Mouse (Mus musculus) gastrocnemius, adult 2 months (tissue): ENCODE data around the gene Olfr1138. TPM values are rescaled to one million over a fixed set of nuclear protein-coding genes. Genes with fewer than 3 reads are reported as not detected.

Source experiments
- DNase-seq: peaks from one replicate; pipeline ENCODE4 v3.0.0; 2022
- H3K27ac ChIP-seq: fragments of 200-600 bp; 2 replicates; pipeline ENCODE4 v1.8.1; 2022; ENCODE audit warnings: mild to moderate bottlenecking
- H3K4me3 ChIP-seq: fragments of 200-600 bp; 2 replicates; pipeline ENCODE4 v1.8.1; 2022; ENCODE audit warnings: mild to moderate bottlenecking, moderate library complexity
- CTCF ChIP-seq: fragments of 200-600 bp; IDR thresholded peaks from 2 replicates; pipeline ENCODE4 v1.8.1; 2022; ENCODE audit warnings: antibody characterized with exemption, mild to moderate bottlenecking, moderate library complexity
- intact Hi-C: fragments of 180-260 bp; cut with DNase I; formaldehyde crosslinking; loops from one replicate; pipeline ENCODE4 v1.15.1; 2025
- long read RNA-seq, 2 experiments: library from polyadenylated mRNA; stranded (forward); transcript quantifications; one replicate each; pipeline ENCODE4 v2.0.0; 2021
- total RNA-seq, 2 experiments: library from RNA; stranded (reverse); gene quantifications; 2 replicates each; pipeline ENCODE4 v1.2.3; 2021

Olfr1138 gene
- not detected for total RNA-seq
- long read RNA-seq, experiment 1, result 0 reads
- long read RNA-seq, experiment 2, result 0 reads

- intact Hi-C loops, result no loop called here
- no peak within 1 kb of the TSS for H3K4me3 ChIP-seq
- no peak for DNase-seq
- TF ChIP-seq CTCF, result no peak
- no peak within 1 kb of the TSS for H3K27ac ChIP-seq
These were observed at the start of gene Olfr1138 for GRCm38 (mm10) chr2:87739878-87740277. Gene Olfr1138, minus strand, starts transcription at chr2:87739978.

- Histone ChIP-seq H3K4me3 (no peak within 1 kb of the TSS), H3K27ac (no peak within 1 kb of the TSS)
- TF ChIP-seq CTCF, result no peak
- DNase-seq, result no peak
- intact Hi-C loops, result no loop called here
These were observed 39.4 kb upstream of the Olfr1138 start, which contains the start of gene Olfr152 for GRCm38 (mm10) chr2:87779183-87779582. Gene Olfr152, plus strand, starts transcription at chr2:87779483.

GRCm38 (mm10) chr2:87776143-87776542 lies 36.4 kb upstream of the Olfr1138 start:
- Histone ChIP-seq H3K4me3 (no peak overlapping the region), H3K27ac (no peak overlapping the region)
- intact Hi-C loops, result no loop called here
- TF ChIP-seq CTCF, result no peak
- DNase-seq, result no peak

- Histone ChIP-seq H3K27ac (no peak within 1 kb of the TSS), H3K4me3 (no peak within 1 kb of the TSS)
- no peak for DNase-seq
- no peak for TF ChIP-seq CTCF
- intact Hi-C loops, result no loop called here
These were observed 14.1 kb upstream of the Olfr1138 start, which contains the start of gene Olfr1141 for GRCm38 (mm10) chr2:87753891-87754290. Gene Olfr1141, minus strand, starts transcription at chr2:87753991.

- TF ChIP-seq CTCF, result no peak
- no peak for DNase-seq
- H3K4me3 ChIP-seq, result no peak within 1 kb of the TSS
- no peak within 1 kb of the TSS for H3K27ac ChIP-seq
- intact Hi-C loops, result no loop called here
These were observed 3.7 kb upstream of the Olfr1138 start, which contains the start of gene Olfr1140 for GRCm38 (mm10) chr2:87743452-87743851. Gene Olfr1140, plus strand, starts transcription at chr2:87743752.

GRCm38 (mm10) chr2:87713079-87713478 lies 26.7 kb downstream of the Olfr1138 start, which contains the start of gene Olfr1137:
Gene Olfr1137, minus strand, starts transcription at chr2:87713179.
- Histone ChIP-seq H3K4me3 (no peak within 1 kb of the TSS), H3K27ac (no peak within 1 kb of the TSS)
- no peak for DNase-seq
- TF ChIP-seq CTCF, result no peak
- intact Hi-C loops, result no loop called here

GRCm38 (mm10) chr2:87693847-87694246 lies 45.9 kb downstream of the Olfr1138 start, which contains the start of gene Olfr1136:
Gene Olfr1136, minus strand, starts transcription at chr2:87693947.
- no peak for TF ChIP-seq CTCF
- H3K27ac ChIP-seq, result no peak within 1 kb of the TSS
- H3K4me3 ChIP-seq, result no peak within 1 kb of the TSS
- intact Hi-C loops, result no loop called here
- DNase-seq, result no peak

Other genes starting within 250 kb of the Olfr1138 start
- not detected for gene Pramel7, start 242.9 kb downstream of the Olfr1138 start, total RNA-seq
- not detected for gene Pramel6, start 233.4 kb downstream of the Olfr1138 start, total RNA-seq
- not detected for gene Olfr153, start 208.2 kb downstream of the Olfr1138 start, total RNA-seq
- gene Olfr1128, start 194.4 kb downstream of the Olfr1138 start, total RNA-seq, result not detected
- not detected for gene Olfr1129, start 166.1 kb downstream of the Olfr1138 start, total RNA-seq
- not detected for gene Olfr1130, start 133.8 kb downstream of the Olfr1138 start, total RNA-seq
- not detected for gene Olfr1131, start 112.9 kb downstream of the Olfr1138 start, total RNA-seq
- not detected for gene Olfr1132, start 102.4 kb downstream of the Olfr1138 start, total RNA-seq
- gene Olfr1133, start 92.6 kb downstream of the Olfr1138 start, total RNA-seq, result not detected
- gene Olfr1134, start 81.5 kb downstream of the Olfr1138 start, total RNA-seq, result not detected
- not detected for gene Olfr1135, start 66.3 kb downstream of the Olfr1138 start, total RNA-seq
- not detected for gene Olfr1136, start 46.0 kb downstream of the Olfr1138 start, total RNA-seq
- not detected for gene Olfr1137, start 26.8 kb downstream of the Olfr1138 start, total RNA-seq
- not detected for gene Olfr1140, start 3.8 kb upstream of the Olfr1138 start, total RNA-seq
- gene Olfr1141, start 14.0 kb upstream of the Olfr1138 start, total RNA-seq, result not detected
- not detected for gene Olfr152, start 39.5 kb upstream of the Olfr1138 start, total RNA-seq
- not detected for gene Olfr1143, start 60.6 kb upstream of the Olfr1138 start, total RNA-seq
- not detected for gene Olfr1145, start 69.8 kb upstream of the Olfr1138 start, total RNA-seq
- gene Olfr1148, start 90.6 kb upstream of the Olfr1138 start, total RNA-seq, result not detected
- gene Olfr1150-ps1, start 104.0 kb upstream of the Olfr1138 start, total RNA-seq, result not detected
- gene Olfr1151, start 115.9 kb upstream of the Olfr1138 start, total RNA-seq, result not detected
- not detected for gene Olfr1152, start 126.5 kb upstream of the Olfr1138 start, total RNA-seq
- not detected for gene Olfr1153, start 155.0 kb upstream of the Olfr1138 start, total RNA-seq
- gene Olfr1154, start 165.2 kb upstream of the Olfr1138 start, total RNA-seq, result not detected
- not detected for gene Olfr1155, start 205.2 kb upstream of the Olfr1138 start, total RNA-seq
- not detected for gene Olfr1156, start 213.1 kb upstream of the Olfr1138 start, total RNA-seq
- not detected for gene Olfr1157, start 228.3 kb upstream of the Olfr1138 start, total RNA-seq
- gene Olfr74, start 234.7 kb upstream of the Olfr1138 start, total RNA-seq, result not detected